Mouse (Mus musculus) ES-Bruce4 (cell line): Measurements from ENCODE around the gene Zfp644.

Source experiments
- CTCF ChIP-seq: IDR thresholded peaks from one replicate; pipeline ENCODE4 v1.8.1; 2011; ENCODE audit warnings: low read depth, low read length
- POLR2A ChIP-seq: IDR thresholded peaks from one replicate; pipeline ENCODE4 v1.8.1; 2011; ENCODE audit warnings: low read length; ENCODE audit not compliant: insufficient read depth

DNA sequence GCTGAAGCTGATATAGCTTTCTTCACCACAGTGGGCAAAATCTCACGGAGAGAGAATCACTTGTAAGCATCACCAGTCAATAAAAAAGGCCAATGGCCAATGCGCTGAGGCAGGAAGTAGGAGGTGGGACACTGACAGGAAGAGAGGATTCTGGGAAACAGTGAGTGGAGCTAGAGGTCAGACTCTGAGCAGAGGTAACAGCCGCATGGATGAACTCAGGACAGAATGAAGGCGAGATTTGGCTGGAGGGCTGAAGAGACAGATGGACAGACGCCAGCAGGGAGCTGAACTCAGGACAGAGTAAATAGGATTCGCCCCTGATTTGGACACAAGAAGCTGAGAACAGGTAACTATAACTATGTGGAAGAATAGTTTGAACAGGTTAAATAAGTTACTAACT is 92.0 kb downstream of the Zfp644 start:
- TF ChIP-seq CTCF (no peak), POLR2A (no peak)
